Mouse (Mus musculus) midbrain, embryonic 11.5 days (tissue): ENCODE measurements around the gene B230217C12Rik. TPM values are rescaled to one million over a fixed set of nuclear protein-coding genes. Genes with fewer than 3 reads are reported as not detected.
A peak's percentile ranks its signal among the peaks of the same experiment; 100 is the strongest.
"Not testable (repeated sequence)": the region's sequence is repeated elsewhere in the genome, so short reads cannot be mapped to it uniquely, and the experiment has no call there.

Experiments used
- ATAC-seq: fragments of 200-750 bp; cut with Nextera tagmentation; 2 replicates; pipeline ENCODE4 v1.8.0; 2017; ENCODE audit warnings: moderate TSS enrichment, moderate library complexity; ENCODE audit not compliant: low FRiP score
- DNase-seq: peaks from one replicate; pipeline ENCODE4 v3.0.0; 2015; ENCODE audit warnings: low spot score; ENCODE audit errors: missing footprints
- H3K27ac ChIP-seq: fragments of 300-500 bp; sonication (generic); 2 replicates; pipeline ENCODE4 v1.5.1; 2014; ENCODE audit warnings: low read depth, low read length
- H3K27me3 ChIP-seq: fragments of 300-500 bp; sonication (generic); 2 replicates; pipeline ENCODE4 v1.6.1; 2014; ENCODE audit warnings: mild to moderate bottlenecking, low read length, moderate library complexity, mixed read lengths; ENCODE audit not compliant: control insufficient read depth, insufficient read depth
- H3K36me3 ChIP-seq: fragments of 300-500 bp; sonication (generic); 2 replicates; pipeline ENCODE4 v1.6.1; 2014; ENCODE audit warnings: mild to moderate bottlenecking, low read length, moderate library complexity, mixed read lengths; ENCODE audit not compliant: control insufficient read depth, insufficient read depth
- H3K4me1 ChIP-seq: fragments of 300-500 bp; sonication (generic); 2 replicates; pipeline ENCODE4 v1.6.1; 2014; ENCODE audit warnings: low read length; ENCODE audit not compliant: control insufficient read depth, insufficient read depth
- H3K4me2 ChIP-seq: fragments of 300-500 bp; sonication (generic); 2 replicates; pipeline ENCODE4 v1.6.1; 2014; ENCODE audit warnings: mild to moderate bottlenecking, moderate library complexity
- H3K4me3 ChIP-seq: fragments of 300-500 bp; sonication (generic); 2 replicates; pipeline ENCODE4 v1.5.1; 2014; ENCODE audit warnings: low read depth, low read length
- H3K9ac ChIP-seq: fragments of 300-500 bp; sonication (generic); 2 replicates; pipeline ENCODE4 v1.6.1; 2014; ENCODE audit warnings: low read length
- H3K9me3 ChIP-seq: fragments of 300-500 bp; sonication (generic); 2 replicates; pipeline ENCODE4 v1.6.1; 2016; ENCODE audit warnings: low read length; ENCODE audit not compliant: control insufficient read depth
- WGBS: fragments of 180-500 bp; shearing (Covaris S2); extraction: QIAGEN DNeasy Blood & Tissue Kit; methylation state at CpG from one replicate; pipeline ENCODE4 v1.1.7; 2014; 5-methylcytosine and 5-hydroxymethylcytosine counted together
- polyA plus RNA-seq: library from polyadenylated mRNA; unstranded; fragments of >200 nt; fragmentation: Nextera tagmentation; extraction: Ambion mirVana; gene quantifications from 2 replicates; pipeline ENCODE4 v1.2.1, GENCODE M21; 2014

Gene B230217C12Rik
- polyA plus RNA-seq, 1 experiment from 2014 or later = 17.3 TPM

DNA sequence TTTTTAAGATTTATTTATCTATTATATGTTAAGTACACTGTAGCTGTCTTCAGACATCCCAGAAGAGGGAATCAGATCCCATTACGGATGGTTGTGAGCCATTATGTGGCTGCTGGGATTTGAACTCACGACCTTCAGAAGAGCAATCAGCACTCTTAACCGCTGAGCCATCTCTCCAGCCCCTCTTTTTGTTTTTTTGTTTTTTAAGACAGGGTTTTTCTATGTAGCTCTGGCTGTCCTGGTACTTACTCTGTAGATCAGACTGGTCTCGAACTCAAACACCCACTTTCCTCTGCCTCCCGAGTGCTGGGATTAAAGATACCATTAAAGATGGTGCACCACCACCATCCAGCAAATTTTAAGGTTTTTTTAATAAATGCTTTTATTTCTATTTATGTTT lies 24.8 kb downstream of the B230217C12Rik start:
- Histone ChIP-seq H3K27me3 (no peaks in the 10 kb centered on the region), H3K36me3 (no peaks in the 10 kb centered on the region), H3K9ac (no peak overlapping the region), H3K4me1 (no peaks in the 10 kb centered on the region), H3K27ac (no peak overlapping the region), H3K4me3 (no peak overlapping the region), H3K9me3 (no peaks in the 10 kb centered on the region), H3K4me2 (no peak overlapping the region)
- no peak for DNase-seq
- no peak for ATAC-seq
- 89% methylated on average over 5 of the region's 5 CpGs for WGBS

DNA sequence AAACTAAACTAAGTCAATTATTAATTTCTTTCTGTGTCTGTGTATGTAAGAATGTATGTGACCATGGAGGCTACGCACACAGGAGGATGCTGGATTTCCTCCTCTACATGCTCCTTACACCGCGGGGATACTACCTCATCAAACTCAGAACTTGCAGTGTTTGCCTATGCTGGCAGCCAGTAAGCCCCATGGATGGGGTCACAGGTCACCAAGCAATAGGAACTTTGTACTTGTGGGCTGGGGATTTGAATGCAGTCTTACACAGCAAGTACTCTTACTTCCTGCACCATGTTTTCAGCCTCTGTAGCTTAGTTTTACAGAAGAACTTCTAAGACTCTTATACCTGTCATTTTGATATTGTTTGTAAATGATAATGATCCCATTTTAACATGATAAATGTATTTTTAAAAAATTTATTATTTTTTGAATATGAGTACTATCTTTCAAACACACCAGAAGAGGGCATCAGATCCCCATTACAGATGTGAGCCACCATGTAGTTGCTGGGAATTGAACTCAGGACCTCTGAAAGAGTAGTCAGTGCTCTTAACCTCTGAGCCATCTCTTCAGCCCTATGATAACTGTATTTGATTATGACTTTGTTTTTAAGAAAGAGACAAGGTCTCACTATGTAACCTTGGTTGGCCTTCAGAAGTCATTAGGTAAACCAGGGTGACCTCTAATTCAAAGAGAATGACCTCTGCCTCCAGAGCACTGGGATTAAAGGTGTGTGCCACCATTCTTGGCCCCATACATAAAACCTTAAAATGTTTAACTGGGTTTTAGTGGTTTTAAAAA lies 25.7 kb downstream of the B230217C12Rik start:
- Histone ChIP-seq H3K36me3 (no peaks in the 10 kb centered on the region), H3K4me1 (no peaks in the 10 kb centered on the region), H3K9ac (no peak overlapping the region), H3K27ac (no peak overlapping the region), H3K4me3 (no peak overlapping the region), H3K4me2 (no peak overlapping the region), H3K9me3 (no peaks in the 10 kb centered on the region), H3K27me3 (no peaks in the 10 kb centered on the region)
- ATAC-seq (no peak), DNase-seq (no peak)
- WGBS = 94% methylated on average over 3 of the region's 3 CpGs

DNA sequence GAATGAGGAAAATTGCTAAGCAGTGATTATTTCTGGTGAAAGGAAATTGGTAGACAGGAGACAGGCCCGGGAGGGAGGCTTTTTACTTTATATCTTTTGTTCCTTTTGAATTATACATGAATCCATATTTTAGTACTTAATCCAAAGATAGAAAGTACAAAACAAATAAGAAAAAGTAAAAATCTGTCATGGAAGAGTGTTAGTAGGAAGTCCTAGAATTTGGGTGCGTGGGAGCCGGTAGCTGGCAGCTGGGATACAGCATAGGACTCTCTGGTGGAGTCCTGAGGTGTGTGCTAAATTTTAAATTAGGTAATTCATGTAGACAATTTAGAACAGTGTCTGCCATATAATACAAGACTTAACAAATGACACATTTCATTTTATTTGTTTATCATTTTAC lies 27.0 kb downstream of the B230217C12Rik start:
- 90% methylated on average over 3 of the region's 3 CpGs for WGBS
- Histone ChIP-seq H3K27me3 (no peaks in the 10 kb centered on the region), H3K27ac (no peak overlapping the region), H3K9ac (no peak overlapping the region), H3K9me3 (no peaks in the 10 kb centered on the region), H3K4me3 (no peak overlapping the region), H3K4me1 (no peaks in the 10 kb centered on the region), H3K36me3 (no peaks in the 10 kb centered on the region), H3K4me2 (no peak overlapping the region)
- DNase-seq = no peak
- ATAC-seq = no peak

DNA sequence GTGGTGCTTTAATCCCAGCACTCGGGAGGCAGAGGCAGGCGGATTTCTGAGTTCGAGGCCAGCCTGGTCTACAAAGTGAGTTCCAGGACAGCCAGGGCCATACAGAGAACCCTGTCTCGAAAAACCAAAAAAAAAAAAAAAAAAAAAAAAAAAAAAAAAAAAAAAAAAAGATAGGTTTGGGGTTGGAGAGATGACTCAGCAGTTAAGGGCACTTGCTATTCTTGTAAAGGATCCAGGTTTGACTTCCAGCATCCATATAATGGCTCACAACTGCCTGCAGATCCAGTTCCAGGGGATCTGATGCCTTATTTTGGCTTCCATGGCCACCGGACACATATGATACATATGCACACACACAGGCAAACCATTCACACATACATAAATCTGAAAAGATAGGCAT lies 31.8 kb downstream of the B230217C12Rik start:
- H3K9me3 ChIP-seq, H3K27ac ChIP-seq, H3K27me3 ChIP-seq, ATAC-seq, H3K36me3 ChIP-seq, DNase-seq, H3K9ac ChIP-seq, H3K4me2 ChIP-seq, H3K4me3 ChIP-seq, H3K4me1 ChIP-seq: not testable (repeated sequence)
- WGBS = 88% methylated on average over 5 of the region's 5 CpGs

DNA sequence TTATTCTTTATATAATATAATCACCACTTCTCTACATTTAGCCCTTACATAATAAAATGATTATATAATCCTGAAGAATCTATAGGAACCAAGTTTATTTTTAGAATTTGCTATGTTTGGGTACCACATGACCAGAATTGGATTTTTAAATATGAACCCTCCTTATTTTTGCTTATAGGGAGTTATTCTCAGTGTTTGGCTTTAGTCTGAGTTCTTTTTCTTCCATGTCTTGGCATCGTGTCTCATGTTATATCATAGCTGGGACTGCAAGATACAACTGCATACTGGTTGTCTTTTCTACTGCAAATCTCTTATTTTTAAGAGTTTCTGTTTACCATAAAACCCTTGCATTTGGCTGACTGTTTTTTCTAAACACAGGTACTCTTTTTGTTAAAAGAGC lies 33.8 kb downstream of the B230217C12Rik start:
- Histone ChIP-seq H3K27ac (no peak overlapping the region), H3K4me2 (no peak overlapping the region), H3K36me3 (no peaks in the 10 kb centered on the region), H3K9me3 (no peaks in the 10 kb centered on the region), H3K4me1 (no peaks in the 10 kb centered on the region), H3K9ac (no peak overlapping the region), H3K27me3 (no peaks in the 10 kb centered on the region), H3K4me3 (no peak overlapping the region)
- no peak for ATAC-seq
- 79% methylated on average over 1 of the region's 1 CpGs for WGBS
- no peak for DNase-seq

DNA sequence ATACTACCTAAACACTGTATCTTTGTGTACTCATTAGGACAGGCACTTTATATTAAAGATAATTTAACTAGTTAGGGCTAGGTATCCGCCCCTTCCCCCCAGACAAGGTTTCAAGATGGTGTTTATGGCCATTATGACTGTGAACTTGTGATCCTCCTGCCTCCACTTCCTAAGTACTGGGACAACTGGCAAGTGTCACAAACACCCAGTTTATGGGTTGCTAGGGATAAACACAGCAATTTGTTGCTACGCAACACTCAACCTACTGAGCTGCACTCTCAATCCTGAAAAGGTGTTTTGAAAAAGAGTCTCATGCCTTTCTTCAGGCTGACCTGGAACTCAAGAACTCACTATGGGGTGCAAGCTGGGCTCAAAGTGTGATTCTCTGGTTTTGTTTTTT lies 36.8 kb downstream of the B230217C12Rik start:
- H3K27me3 ChIP-seq = no peaks in the 10 kb centered on the region
- ATAC-seq (no peak), DNase-seq (no peak)
- H3K4me2 ChIP-seq = no peak overlapping the region
- H3K36me3 ChIP-seq = no peaks in the 10 kb centered on the region
- no peak overlapping the region for H3K27ac ChIP-seq
- H3K9ac ChIP-seq = no peak overlapping the region
- no peak overlapping the region for H3K4me3 ChIP-seq
- H3K9me3 ChIP-seq = no peaks in the 10 kb centered on the region
- no peaks in the 10 kb centered on the region for H3K4me1 ChIP-seq
- WGBS = 85% methylated on average over 2 of the region's 2 CpGs

DNA sequence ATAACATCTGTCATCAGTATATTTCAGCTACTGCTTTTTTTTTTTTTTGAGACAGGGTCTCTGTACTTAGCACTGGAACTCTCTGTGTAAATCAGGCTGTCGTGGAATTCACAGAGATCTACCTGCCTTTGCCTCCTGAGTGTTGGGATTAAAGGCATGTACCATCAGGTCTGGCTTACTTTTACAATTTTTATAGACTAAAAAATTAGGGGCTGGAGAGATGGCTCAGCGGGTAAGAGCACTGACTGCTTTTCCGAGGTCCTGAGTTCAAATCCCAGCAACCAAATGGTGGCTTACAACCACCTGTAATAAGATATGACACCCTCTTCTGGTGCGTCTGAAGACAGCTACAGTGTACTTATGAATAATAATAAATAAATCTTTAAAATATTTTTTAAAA lies 39.8 kb downstream of the B230217C12Rik start:
- H3K27me3 ChIP-seq = no peaks in the 10 kb centered on the region
- peak; percentile 84 for DNase-seq
- H3K9ac ChIP-seq = no peak overlapping the region
- whole genome bisulfite sequencing = 92% methylated on average over 4 of the region's 4 CpGs
- H3K4me2 ChIP-seq = no peak overlapping the region
- H3K36me3 ChIP-seq = no peaks in the 10 kb centered on the region
- no peaks in the 10 kb centered on the region for H3K4me1 ChIP-seq
- no peaks in the 10 kb centered on the region for H3K9me3 ChIP-seq
- ATAC-seq = no peak
- no peak overlapping the region for H3K27ac ChIP-seq
- H3K4me3 ChIP-seq = no peak overlapping the region

DNA sequence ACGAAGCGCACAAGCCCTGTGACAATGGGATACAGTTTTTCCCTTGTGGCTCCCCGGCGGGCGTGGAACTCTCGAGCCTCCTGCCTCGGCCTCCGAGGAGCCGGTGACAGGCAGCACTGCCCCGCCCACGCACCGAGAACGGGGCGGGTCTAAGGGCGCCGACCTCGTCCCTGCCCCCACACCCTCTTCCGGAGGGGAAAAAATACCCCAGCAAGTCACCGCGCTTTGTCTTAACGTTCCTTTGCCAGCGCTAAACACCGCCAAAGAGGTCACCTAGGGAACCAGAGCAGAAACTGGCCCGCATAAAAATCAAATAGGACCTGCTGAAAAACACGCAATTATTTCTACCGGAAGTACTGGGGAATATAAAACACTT lies 43.0 kb downstream of the B230217C12Rik start:
- peak overlapping the region; percentile 57; the same call in 1 of the 2 replicates for H3K27ac ChIP-seq
- no peaks in the 10 kb centered on the region for H3K9me3 ChIP-seq
- WGBS = 3% methylated on average over 26 of the region's 26 CpGs
- H3K36me3 ChIP-seq = no peaks in the 10 kb centered on the region
- ATAC-seq (peak; percentile 65), DNase-seq (peak; percentile 97)
- H3K4me3 ChIP-seq = peak overlapping the region; percentile 52
- H3K4me1 ChIP-seq = no peaks in the 10 kb centered on the region
- no peaks in the 10 kb centered on the region for H3K27me3 ChIP-seq
- peak overlapping the region; percentile 54 for H3K4me2 ChIP-seq
- H3K9ac ChIP-seq = peak overlapping the region; percentile 68

DNA sequence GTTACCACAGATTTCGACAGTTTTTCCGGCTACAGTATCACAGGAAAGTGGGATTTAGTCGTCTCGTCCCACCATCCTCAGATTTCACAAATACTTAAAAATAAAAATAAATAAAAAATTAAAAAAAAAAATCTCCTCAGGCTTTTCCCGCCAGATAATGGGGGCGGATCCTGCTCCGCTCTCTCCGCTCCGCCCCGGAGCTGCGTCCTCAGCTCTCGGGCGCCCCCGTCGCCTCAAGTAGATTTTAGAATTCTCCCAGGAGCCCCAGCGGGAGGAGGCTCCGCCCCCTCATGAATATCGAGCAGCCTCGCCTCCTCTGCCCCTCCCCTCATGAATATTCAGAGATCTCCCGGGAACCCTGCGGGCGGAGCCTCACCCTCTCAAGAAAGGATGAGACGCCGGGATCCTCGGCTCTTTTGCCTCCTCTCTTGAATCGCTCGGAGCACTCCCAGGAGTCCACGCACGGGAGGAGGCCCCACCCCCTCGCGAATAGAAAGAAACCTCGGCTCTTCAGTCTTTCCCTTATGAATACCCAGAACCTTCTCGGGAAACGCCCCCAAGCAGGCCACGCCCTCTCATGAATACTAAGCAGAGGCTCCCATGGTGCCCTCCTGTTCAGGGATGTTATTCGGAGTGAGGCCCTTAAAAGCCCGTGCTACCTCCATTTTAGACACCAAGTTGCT lies 43.5 kb downstream of the B230217C12Rik start, which contains the start of gene Fbxo47:
Gene Fbxo47 (minus strand): TSS at position 237 of the 683 bp plus-strand sequence.
- Histone ChIP-seq H3K27ac (peak within 1 kb of the TSS; percentile 74; the same call in 1 of the 2 replicates), H3K4me3 (peak within 1 kb of the TSS; percentile 52), H3K9ac (peak within 1 kb of the TSS; percentile 68), H3K4me2 (peak within 1 kb of the TSS; percentile 54), H3K9me3 (no peaks in the 10 kb centered on the region), H3K36me3 (no peaks in the 10 kb centered on the region), H3K4me1 (no peaks in the 10 kb centered on the region), H3K27me3 (no peaks in the 10 kb centered on the region)
- peak; percentile 95 for ATAC-seq
- under 1% methylated on average over 37 of the region's 37 CpGs for WGBS
- DNase-seq = peak; percentile 99
